Mouse (Mus musculus): ENCODE results near the gene Bad. TPM values are rescaled to one million over a fixed set of nuclear protein-coding genes. Genes with fewer than 3 reads are reported as not detected.
A peak's percentile ranks its signal among the peaks of the same experiment; 100 is the strongest.

Bad gene
- total and polyA plus RNA-seq, 2 experiments, result 26.2 to 40.3 TPM

DNA sequence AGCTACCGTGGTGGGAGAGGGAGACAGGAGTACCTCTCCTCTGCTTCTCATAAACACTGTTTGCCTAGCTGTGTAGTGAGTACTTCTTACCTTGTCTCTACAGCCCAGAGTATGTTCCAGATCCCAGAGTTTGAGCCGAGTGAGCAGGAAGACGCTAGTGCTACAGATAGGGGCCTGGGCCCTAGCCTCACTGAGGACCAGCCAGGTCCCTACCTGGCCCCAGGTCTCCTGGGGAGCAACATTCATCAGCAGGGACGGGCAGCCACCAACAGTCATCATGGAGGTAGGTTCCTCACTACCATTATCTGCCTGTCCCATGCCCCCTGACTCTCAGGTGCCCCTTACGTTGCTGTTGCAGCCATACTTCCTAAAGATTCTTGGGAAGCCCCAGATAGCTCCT, 1.1 kb downstream of the Bad start:
- Histone ChIP-seq H3K79me2 (ENCODE audit: control insufficient read depth, insufficient read depth, low read length) (peaks cover 8% of the 10 kb centered on the region), H3K9ac (ENCODE audit: low read depth, low read length) (peak overlapping the region; percentile 70), H3K36me3 (ENCODE audit: control insufficient read depth, insufficient read depth, low read length) (no peaks in the 10 kb centered on the region), H3K27ac (replicated peaks; ENCODE audit: insufficient read depth, low read depth, low read length) (peak overlapping the region; percentile 84), H3K4me1 (ENCODE audit: control insufficient read depth, insufficient read depth, low read length) (peaks cover 20% of the 10 kb centered on the region), H3K27me3 (ENCODE audit: control insufficient read depth, insufficient read depth, low read length) (no peaks in the 10 kb centered on the region), H3K4me3 (ENCODE audit: insufficient read depth, low read depth, low read length) (peak overlapping the region; percentile 85)
- WGBS, result 25% methylated on average over 5 of the region's 5 CpGs
- no peak for DNase-seq (ENCODE audit: extremely low read depth, low read depth, low spot score)
- TF ChIP-seq POLR2A (IDR thresholded peaks at IDR 0.05; ENCODE audit: extremely low read depth, insufficient read depth, low read length) (no peak), CTCF (IDR thresholded peaks at IDR 0.05; ENCODE audit: low read depth, low read length) (no peak)

DNA sequence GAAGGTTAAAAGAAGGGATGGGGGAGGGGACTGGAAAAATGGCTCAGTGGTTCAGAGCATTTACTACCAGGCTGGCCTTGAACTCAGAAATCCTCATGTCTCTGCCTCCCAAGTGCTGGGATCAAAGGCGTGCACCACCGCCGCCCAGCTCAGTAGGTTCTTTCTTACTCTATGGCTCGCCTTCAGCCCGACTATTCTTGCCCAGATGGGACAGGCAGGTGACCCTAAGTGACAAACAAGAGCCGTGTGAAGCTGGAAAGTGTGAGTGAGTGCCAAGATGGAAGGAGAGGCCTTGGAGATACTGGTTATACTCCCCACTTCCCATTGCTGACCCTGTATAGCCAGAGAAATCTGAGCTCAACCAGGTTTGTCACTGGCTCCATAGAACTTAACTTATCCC, 2.0 kb downstream of the Bad start:
- H3K27ac ChIP-seq (replicated peaks; ENCODE audit: insufficient read depth, low read depth, low read length), result no peak overlapping the region
- no peak for DNase-seq (ENCODE audit: extremely low read depth, low read depth, low spot score)
- TF ChIP-seq CTCF (IDR thresholded peaks at IDR 0.05; ENCODE audit: low read depth, low read length) (no peak), POLR2A (IDR thresholded peaks at IDR 0.05; ENCODE audit: extremely low read depth, insufficient read depth, low read length) (no peak)
- no peak overlapping the region for H3K4me3 ChIP-seq (ENCODE audit: insufficient read depth, low read depth, low read length)
- H3K4me1 ChIP-seq (ENCODE audit: control insufficient read depth, insufficient read depth, low read length), result peaks cover 11% of the 10 kb centered on the region
- peaks cover 8% of the 10 kb centered on the region for H3K79me2 ChIP-seq (ENCODE audit: control insufficient read depth, insufficient read depth, low read length)
- H3K27me3 ChIP-seq (ENCODE audit: control insufficient read depth, insufficient read depth, low read length), result no peaks in the 10 kb centered on the region
- H3K9ac ChIP-seq (ENCODE audit: low read depth, low read length), result no peak overlapping the region
- H3K36me3 ChIP-seq (ENCODE audit: control insufficient read depth, insufficient read depth, low read length), result no peaks in the 10 kb centered on the region
- WGBS, result 98% methylated on average over 6 of the region's 6 CpGs

GRCm38 (mm10) chr19:6947742-6948141, 6.1 kb downstream of the Bad start:
- peaks cover 4% of the 10 kb centered on the region; the same call in 1 of the 2 replicates for H3K4me1 ChIP-seq (ENCODE audit: control insufficient read depth, insufficient read depth, low read length)
- 77% methylated on average over 4 of the region's 4 CpGs for WGBS

DNA sequence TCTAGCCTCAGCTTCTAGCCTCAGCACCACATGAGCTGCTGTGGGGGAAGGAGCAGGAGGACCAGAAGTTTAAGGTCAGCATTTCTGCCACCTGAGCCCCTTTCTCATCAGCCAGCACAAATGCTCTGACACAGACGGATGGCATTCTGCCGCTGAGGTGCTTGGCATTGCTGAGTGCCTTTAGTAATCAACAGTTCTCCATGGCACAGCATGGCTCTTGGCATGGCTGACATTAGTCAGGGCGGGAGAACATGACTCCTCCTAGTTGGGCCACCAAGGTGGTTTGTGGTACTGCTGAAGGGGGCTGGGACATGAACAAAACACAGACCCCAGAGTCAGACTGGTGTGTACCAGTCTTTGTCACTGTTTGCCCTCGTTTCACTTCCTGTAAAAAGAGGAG, 6.5 kb downstream of the Bad start:
- H3K27me3 ChIP-seq (ENCODE audit: control insufficient read depth, insufficient read depth, low read length), result no peaks in the 10 kb centered on the region
- peaks cover 6% of the 10 kb centered on the region for H3K4me1 ChIP-seq (ENCODE audit: control insufficient read depth, insufficient read depth, low read length)
- no peaks in the 10 kb centered on the region for H3K36me3 ChIP-seq (ENCODE audit: control insufficient read depth, insufficient read depth, low read length)
- WGBS, result 86% methylated on average over 4 of the region's 4 CpGs
- no peak overlapping the region for H3K27ac ChIP-seq (replicated peaks; ENCODE audit: insufficient read depth, low read depth, low read length)
- TF ChIP-seq POLR2A (IDR thresholded peaks at IDR 0.05; ENCODE audit: extremely low read depth, insufficient read depth, low read length), result no peak
- no peak for TF ChIP-seq CTCF (IDR thresholded peaks at IDR 0.05; ENCODE audit: low read depth, low read length)
- DNase-seq (ENCODE audit: extremely low read depth, low read depth, low spot score), result no peak
- no peak overlapping the region for H3K4me3 ChIP-seq (ENCODE audit: insufficient read depth, low read depth, low read length)
- no peak overlapping the region for H3K9ac ChIP-seq (ENCODE audit: low read depth, low read length)
- H3K79me2 ChIP-seq (ENCODE audit: control insufficient read depth, insufficient read depth, low read length), result 0 out of 2 replicates have a peak, but pooled peaks cover 2% of the 10 kb centered on the region

More at GRCm38 (mm10) chr19:6947742-6948141, 6.1 kb downstream of the Bad start:
- Histone ChIP-seq H3K27ac (replicated peaks; ENCODE audit: insufficient read depth, low read depth, low read length) (no peak overlapping the region), H3K9ac (ENCODE audit: low read depth, low read length) (no peak overlapping the region), H3K4me3 (ENCODE audit: insufficient read depth, low read depth, low read length) (no peak overlapping the region), H3K79me2 (ENCODE audit: control insufficient read depth, insufficient read depth, low read length) (peaks cover 5% of the 10 kb centered on the region), H3K36me3 (ENCODE audit: control insufficient read depth, insufficient read depth, low read length) (no peaks in the 10 kb centered on the region), H3K27me3 (ENCODE audit: control insufficient read depth, insufficient read depth, low read length) (no peaks in the 10 kb centered on the region)
- no peak for DNase-seq (ENCODE audit: extremely low read depth, low read depth, low spot score)
- TF ChIP-seq POLR2A (IDR thresholded peaks at IDR 0.05; ENCODE audit: extremely low read depth, insufficient read depth, low read length) (no peak), CTCF (IDR thresholded peaks at IDR 0.05; ENCODE audit: low read depth, low read length) (no peak)

- Histone ChIP-seq H3K9ac (ENCODE audit: low read depth, low read length) (no peak overlapping the region), H3K79me2 (ENCODE audit: control insufficient read depth, insufficient read depth, low read length) (no peaks in the 10 kb centered on the region), H3K27ac (replicated peaks; ENCODE audit: insufficient read depth, low read depth, low read length) (no peak overlapping the region), H3K27me3 (ENCODE audit: control insufficient read depth, insufficient read depth, low read length) (no peaks in the 10 kb centered on the region), H3K4me3 (ENCODE audit: insufficient read depth, low read depth, low read length) (no peak overlapping the region), H3K4me1 (ENCODE audit: control insufficient read depth, insufficient read depth, low read length) (peaks cover 11% of the 10 kb centered on the region), H3K36me3 (ENCODE audit: control insufficient read depth, insufficient read depth, low read length) (no peaks in the 10 kb centered on the region)
- no peak for DNase-seq (ENCODE audit: extremely low read depth, low read depth, low spot score)
- WGBS, result 93% methylated on average over 5 of the region's 5 CpGs
- TF ChIP-seq CTCF (IDR thresholded peaks at IDR 0.05; ENCODE audit: low read depth, low read length) (no peak), POLR2A (IDR thresholded peaks at IDR 0.05; ENCODE audit: extremely low read depth, insufficient read depth, low read length) (no peak)
Observed at GRCm38 (mm10) chr19:6949532-6949931, 7.9 kb downstream of the Bad start.

DNA sequence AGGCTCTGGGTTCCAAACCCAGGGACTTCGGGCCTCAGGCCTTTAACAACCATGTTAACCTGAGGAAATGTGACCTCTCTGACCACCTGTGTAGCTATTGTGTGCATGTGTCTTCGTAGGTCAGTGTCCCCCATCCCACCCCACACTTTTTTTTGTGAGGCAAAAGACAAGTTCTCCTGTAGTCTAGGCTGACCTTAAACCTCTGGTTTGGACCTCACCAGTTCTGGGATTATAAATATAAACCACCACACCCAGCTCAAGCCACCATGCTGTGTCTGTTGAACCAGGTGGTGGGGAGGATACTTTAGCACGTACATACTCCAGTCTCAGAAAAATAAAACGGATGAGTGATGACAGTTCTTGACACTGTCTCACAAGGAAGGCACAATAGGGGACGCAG, 8.3 kb downstream of the Bad start:
- Histone ChIP-seq H3K9ac (ENCODE audit: low read depth, low read length) (no peak overlapping the region), H3K27me3 (ENCODE audit: control insufficient read depth, insufficient read depth, low read length) (no peaks in the 10 kb centered on the region), H3K4me1 (ENCODE audit: control insufficient read depth, insufficient read depth, low read length) (peaks cover 11% of the 10 kb centered on the region), H3K4me3 (ENCODE audit: insufficient read depth, low read depth, low read length) (no peak overlapping the region), H3K27ac (replicated peaks; ENCODE audit: insufficient read depth, low read depth, low read length) (no peak overlapping the region), H3K79me2 (ENCODE audit: control insufficient read depth, insufficient read depth, low read length) (no peaks in the 10 kb centered on the region), H3K36me3 (ENCODE audit: control insufficient read depth, insufficient read depth, low read length) (no peaks in the 10 kb centered on the region)
- no peak for TF ChIP-seq CTCF (IDR thresholded peaks at IDR 0.05; ENCODE audit: low read depth, low read length)
- TF ChIP-seq POLR2A (IDR thresholded peaks at IDR 0.05; ENCODE audit: extremely low read depth, insufficient read depth, low read length), result no peak
- WGBS, result 68% methylated on average over 5 of the region's 5 CpGs
- DNase-seq (ENCODE audit: extremely low read depth, low read depth, low spot score), result no peak
